Mouse (Mus musculus) stomach, postnatal 0 days (tissue): ENCODE data around the gene Clec12a.

ENCODE experiments used
- CTCF ChIP-seq: IDR thresholded peaks from 2 replicates; pipeline ENCODE4 v1.5.1; 2016; ENCODE audit warnings: antibody characterized with exemption, low read depth, mild to moderate bottlenecking, moderate library complexity
- EP300 ChIP-seq: optimal IDR thresholded peaks from 2 replicates; pipeline ENCODE3; 2016; ENCODE audit warnings: antibody characterized with exemption

- TF ChIP-seq CTCF (no peak), EP300 (no peak)
Observed at GRCm38 (mm10) chr6:129344408-129344807, 1.9 kb downstream of the Clec12a start.
